Mouse (Mus musculus): ENCODE results near the gene Baiap3.

DNA sequence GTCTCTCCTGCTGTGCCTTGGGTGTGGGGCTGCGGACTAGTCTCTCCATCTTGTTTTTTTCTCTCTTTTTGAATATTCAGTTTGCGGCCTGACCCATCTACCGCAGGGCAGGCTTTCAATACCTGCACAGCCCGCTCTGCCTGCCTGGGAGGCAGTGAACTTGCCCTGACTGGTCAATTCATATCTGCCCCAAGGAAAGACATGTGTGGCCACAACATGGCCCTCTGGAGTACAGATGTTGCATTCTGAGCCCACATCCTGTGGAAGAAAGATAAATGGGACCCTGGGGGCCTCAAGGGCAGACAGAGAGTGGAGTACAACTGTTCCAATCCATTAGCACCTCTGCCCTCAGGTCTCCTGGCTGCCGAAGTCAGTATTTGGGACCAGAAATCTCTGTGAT lies 41.9 kb upstream of the Baiap3 start, which contains the start of gene Prss34:
- TF ChIP-seq CTCF (IDR thresholded peaks at IDR 0.05) (no peak), EP300 (IDR thresholded peaks at IDR 0.05) (no peak)
